Mouse (Mus musculus) embryonic fibroblast, embryonic 13.5 days (primary cell): ENCODE measurements around the gene Mfap5.

Experiments used
- CTCF ChIP-seq: IDR thresholded peaks from 2 replicates; pipeline ENCODE4 v1.5.1; 2011; ENCODE audit warnings: mild to moderate bottlenecking, control low read depth, low read length, moderate library complexity, borderline replicate concordance; ENCODE audit not compliant: insufficient read depth
- POLR2A ChIP-seq: IDR thresholded peaks from 2 replicates; pipeline ENCODE4 v1.6.1; 2011; ENCODE audit warnings: low read depth, mild to moderate bottlenecking, control low read depth, low read length, moderate library complexity

DNA sequence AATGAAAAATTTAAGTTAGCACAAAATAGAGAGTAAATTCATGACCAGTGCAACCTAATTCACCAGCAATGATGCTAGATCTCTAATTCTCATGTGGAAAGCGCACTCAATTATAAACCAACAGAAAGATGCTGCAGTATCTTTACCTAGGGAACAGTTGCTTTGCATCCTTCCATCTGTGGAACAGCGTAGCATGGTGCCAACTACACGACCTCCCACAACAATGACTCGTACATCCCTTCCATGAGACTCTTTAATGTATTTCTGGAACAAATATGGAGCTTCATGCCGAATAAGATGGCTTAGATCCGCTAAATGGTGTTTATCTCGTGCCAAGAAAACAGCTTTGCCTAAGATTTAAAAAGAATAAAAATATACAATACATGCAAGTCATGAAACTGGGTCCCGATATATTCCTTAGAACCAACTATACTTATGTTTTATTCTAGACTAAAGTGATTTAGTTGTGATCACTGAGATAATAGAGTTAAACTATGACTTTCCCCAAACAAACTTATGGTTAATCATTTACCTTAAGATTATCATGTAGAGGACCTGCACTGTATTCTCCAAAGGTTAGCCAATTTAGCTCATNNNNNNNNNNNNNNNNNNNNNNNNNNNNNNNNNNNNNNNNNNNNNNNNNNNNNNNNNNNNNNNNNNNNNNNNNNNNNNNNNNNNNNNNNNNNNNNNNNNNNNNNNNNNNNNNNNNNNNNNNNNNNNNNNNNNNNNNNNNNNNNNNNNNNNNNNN lies 46.5 kb upstream of the Mfap5 start:
- TF ChIP-seq POLR2A (no peak), CTCF (no peak)
